Mouse (Mus musculus) adrenal gland, adult 18-20 months (tissue): Measurements from ENCODE around the gene Ssbp1. TPM values are rescaled to one million over a fixed set of nuclear protein-coding genes. Genes with fewer than 3 reads are reported as not detected.

Experiments
- DNase-seq, 2 experiments: peaks; one replicate each; pipeline ENCODE4 v3.0.0; 2021 to 2022; ENCODE audit warnings: low spot score in 2 of 2
- long read RNA-seq, 2 experiments: library from polyadenylated mRNA; stranded (forward); transcript quantifications; one replicate each; pipeline ENCODE4 v2.0.0; 2021
- total RNA-seq, 2 experiments: library from RNA; stranded (reverse); gene quantifications; 1 replicate in 1 of 2; 2 replicates in 1 of 2; pipeline ENCODE4 v1.2.3; 2021

Ssbp1 gene
- 10 to 100 TPM; 37.7 to 42.4 TPM for total RNA-seq
- long read RNA-seq, experiment 1, full-length matches to known transcripts, result 20 of 37 reads
- long read RNA-seq, experiment 1, partial matches to known transcripts, result 14 of 37 reads
- long read RNA-seq, experiment 1, other reads (novel, unspliced or antisense), result 3 of 37 reads
- long read RNA-seq, experiment 2, full-length matches to known transcripts, result 61 of 97 reads
- long read RNA-seq, experiment 2, partial matches to known transcripts, result 28 of 97 reads
- long read RNA-seq, experiment 2, other reads (novel, unspliced or antisense), result 8 of 97 reads

DNA sequence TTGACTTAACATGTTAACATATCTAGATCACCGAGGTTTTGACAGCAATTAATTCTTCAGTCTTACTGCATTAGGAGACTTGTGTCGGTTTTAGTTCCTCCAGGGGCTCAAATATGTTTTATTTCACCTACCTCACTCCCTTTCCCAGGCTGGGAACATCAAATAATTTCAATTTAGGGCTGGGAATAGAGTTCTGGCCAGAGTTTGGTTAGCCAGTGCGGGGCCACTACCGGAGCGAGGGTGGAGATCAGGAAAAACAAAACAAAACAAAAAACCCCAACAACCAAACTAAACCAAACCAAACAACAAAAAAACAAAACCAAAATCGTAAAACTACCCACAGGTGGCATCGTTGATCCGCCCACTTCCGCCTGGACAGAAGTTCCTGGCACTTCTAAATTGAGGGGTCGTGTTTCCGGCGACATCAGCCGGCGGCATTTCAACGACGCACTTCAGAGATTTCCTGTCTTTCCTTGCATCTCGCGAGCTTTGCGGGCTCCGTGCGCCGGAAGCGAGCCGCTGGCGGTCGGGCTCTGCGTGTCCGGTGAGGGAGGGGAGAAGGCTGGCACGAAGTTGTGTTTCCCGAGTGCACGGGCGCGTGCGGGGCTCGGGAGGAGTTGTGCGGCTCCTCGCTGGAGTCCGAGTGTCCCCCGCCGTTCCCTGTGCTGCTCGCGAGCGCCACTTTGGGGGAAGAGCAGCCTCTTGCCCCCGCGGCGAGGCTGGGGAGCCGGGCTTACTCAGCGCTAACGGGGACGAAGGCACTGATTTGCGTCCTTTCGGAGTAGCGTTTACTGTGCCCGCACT lies at the start of gene Ssbp1:
Gene Ssbp1 (plus strand): TSS at position 437 of the 804 bp plus-strand sequence.
- DNase-seq, result peak; percentile 84 to 89

DNA sequence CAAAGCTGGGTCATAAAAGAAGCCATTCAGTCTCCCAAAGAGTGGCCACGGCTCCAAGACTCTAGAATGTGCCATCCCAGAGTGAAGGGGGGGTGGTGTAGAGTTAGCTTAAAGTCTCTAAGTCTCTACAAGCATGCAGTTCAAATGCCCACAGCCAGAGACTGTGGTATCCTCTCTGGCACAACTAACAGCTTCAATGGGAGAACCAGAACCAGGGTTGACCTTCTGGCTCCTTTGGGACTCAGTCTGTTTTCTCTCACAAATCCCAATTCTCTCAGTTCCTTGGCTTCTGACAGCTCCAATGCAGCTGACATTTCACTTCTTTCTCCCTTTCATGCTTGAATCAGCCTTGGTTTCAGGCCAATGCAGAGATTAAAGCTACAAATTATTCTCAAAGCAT lies 48.1 kb upstream of the Ssbp1 start:
- no peak for DNase-seq

DNA sequence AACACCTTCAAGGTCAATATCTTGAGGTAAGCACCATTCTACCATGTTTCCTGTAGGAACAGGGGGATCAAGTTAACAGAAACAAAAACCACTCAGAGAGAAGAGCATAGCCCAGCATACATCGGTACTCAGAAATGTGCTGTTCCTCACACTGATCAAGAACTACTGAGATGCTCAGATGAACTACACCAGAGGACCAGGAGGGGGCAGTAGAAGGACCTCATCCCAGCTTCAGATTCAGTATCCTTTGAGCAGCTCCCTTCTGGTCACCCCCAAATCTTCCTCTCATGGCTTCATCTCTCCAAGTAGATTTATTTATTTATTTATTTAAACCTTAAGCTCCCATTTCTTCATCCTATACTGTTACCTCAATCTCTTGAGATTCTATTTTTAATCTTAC lies 47.4 kb upstream of the Ssbp1 start:
- DNase-seq, result peak; percentile 22 to 36

DNA sequence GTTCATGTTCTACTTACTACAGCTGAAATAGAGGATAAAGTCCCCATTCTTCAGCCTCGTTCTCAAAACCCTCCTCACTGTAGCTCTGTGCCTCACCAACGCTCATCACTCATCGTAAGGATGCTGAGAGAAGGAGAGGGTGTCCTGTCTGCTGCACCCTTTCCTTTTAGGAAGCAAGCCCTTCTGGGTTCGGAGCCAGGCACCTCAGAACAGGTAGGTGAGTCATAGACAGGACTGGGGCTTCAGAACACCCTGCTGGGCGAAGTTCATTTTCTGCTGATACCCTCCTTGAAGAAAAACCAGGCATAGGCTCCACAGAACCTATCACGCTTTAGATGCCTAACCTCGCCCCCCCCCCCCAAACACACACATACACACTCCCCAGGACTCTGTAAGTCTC lies 43.7 kb upstream of the Ssbp1 start:
- no peak for DNase-seq

DNA sequence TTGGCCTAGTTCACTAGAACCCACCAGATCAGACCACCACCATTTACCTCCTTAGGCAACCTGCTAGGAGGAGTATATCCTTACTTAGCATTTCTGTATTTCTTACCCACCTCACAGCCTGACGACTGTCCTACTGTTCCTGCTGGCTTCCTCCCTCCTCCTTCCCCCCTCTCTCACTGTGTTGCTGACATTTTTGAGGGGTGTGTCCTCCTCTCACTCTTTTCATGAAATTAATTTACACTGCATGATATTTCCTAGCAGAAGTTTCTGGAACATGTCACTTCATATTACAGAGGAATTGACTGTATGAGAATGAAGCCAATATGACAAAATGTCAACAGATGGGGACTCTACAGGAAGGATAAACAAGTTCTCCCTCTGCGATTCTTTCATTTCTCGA lies 42.5 kb upstream of the Ssbp1 start:
- no peak for DNase-seq

DNA sequence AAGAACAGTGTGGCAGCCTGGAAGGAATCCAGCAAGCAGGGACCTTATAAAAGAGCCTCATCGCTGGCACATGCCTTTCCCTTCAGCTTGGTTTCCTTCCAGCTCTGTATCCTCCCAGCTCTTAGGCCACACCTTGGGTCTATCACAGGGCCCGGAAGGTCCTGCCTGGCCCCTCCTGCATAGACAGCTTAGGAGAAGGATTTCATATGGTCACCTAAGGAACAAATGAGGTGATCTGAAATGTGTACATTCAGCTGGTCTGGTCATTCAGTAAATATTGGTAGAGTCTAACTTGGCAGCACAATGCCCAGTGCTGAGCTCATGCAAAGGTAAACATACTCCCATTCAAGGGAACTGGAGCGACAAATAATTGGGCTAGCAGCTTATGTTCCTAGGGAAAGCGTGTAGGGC lies 41.6 kb upstream of the Ssbp1 start:
- DNase-seq, result no peak

DNA sequence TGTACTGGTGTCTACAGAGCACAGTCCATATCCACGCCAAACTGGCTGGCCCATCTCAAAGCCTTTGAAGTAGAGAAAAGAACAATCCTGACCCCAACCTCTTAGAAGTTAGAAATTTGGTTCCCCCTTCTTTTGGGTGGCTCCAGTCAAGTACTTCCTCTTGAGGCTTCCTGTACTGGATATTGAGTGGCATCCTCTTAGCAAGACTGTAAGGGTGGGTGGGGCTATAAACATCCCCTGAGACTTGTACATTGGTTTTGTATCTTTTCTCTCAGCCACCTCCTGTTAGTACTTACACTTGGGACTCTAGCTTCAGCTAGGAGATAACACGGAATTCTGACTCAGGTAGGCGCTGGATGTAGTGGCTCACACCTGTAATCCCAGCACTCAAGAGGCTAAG lies 40.9 kb upstream of the Ssbp1 start:
- DNase-seq, result no peak

DNA sequence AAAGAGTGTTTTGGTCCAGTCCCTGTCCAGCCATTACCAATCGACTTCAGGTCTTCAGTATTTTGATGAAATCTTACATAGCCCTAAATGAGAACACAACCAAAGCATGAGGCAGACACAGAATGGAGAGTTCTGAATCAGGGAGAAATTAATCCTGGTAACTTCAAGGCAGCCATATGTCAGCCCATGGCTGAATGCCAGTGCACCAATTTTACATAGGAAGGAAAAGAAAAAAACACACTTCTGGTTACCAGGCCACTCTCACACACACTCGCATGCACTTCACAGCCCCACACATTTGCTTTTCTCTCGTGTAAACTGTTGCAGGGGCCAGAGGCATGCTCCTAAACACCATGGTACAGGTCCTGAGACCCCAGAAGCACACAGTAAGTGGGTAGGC lies 40.3 kb upstream of the Ssbp1 start:
- DNase-seq, result no peak

DNA sequence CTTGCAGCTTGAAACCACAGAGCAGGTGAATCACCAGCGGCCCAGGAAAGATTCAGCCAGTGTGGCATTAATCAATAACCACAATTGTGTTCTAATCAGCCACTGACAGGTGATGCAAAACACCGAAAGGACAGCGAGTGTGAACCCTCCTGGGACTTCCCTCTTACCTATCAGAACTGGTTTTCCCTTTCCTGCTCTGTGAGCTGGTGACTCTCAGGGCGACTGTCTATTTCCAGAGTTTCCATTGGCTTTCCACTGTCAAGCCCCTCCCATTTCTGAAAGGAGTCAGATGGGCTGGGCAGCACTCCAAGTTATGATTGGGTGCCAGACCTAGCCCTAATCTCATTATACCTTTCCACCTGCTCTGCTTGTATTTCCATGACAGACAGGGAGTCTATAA lies 39.8 kb upstream of the Ssbp1 start:
- DNase-seq, result peak in 1 of 2 experiments; percentile 13

DNA sequence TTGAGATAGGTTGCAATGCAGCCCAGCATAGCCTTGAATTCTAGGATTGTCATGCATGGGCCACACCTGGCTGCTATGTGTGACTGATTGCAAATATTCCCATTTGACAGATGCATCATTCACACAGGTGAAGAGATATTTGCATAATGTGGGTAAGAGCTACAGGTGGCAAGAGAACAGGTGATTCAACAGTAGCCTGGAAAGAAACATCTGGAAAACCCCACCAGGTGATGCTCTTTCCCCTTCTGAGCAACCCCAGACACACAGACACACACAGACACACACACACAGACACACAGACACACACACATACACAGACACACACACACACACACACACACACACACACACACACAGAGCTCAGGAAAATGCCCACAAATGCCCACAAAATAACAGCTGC lies 39.3 kb upstream of the Ssbp1 start:
- DNase-seq, result no peak

DNA sequence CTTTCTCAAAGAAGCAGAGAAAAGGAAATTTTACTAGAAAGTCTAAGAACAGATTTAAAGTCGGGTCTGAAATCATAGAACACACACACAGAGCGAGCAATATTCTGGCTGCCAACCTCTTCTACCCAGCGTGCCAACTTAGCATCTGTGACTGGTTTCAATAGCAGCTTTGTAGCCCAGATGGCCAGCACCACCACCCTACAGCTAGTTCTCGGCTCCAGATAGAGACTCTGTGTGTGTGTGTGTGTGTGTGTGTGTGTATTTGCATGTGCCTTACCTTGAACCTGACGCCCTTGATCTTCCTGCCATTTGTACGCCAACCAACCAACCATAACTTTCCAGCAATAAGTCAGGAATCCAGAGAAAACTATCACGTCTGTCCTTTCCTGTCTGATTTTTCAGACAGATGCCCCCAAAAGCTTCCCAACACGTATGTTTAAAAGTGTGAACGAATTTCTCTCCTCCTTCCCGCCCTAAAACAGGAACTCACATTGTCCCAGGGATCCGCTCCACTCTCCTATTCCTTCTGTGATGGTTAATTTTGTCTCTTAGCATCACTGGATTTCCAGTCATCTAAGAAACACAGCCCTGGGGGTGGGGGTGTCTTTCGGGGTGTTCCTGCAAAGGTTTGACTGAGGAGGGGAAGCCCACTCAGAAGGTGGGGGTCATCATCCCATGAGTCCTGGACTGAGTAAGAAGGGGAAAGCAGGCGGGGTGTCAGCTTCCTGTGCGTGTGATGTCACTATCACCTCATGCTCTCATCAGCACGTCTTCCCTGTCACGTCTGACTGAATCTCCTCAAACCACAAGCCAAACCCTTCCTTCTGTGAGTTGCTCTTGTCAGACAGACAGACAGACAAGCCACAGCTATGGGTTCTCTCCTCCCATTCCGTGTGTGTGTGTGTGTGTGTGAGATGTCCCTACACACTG lies 38.5 kb upstream of the Ssbp1 start:
- no peak for DNase-seq

DNA sequence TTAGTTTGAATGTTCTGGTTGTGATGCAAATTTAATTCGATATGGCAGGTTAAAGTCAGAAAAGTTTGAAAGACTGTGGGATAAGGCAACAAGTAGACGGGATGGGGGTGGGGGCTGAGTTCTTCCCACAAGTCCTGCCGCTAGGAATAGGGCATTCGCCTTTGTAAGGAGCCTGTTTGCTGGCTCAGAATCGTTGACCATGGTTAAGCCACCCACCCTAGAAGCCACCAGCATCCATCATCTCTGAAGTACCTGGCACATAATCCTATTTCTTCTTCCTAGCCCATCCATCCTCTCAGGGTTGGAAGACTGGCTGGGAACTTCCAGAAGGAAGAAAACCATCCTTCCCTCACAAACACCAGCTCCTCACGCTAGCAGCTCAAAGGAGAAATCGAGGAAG lies 36.5 kb upstream of the Ssbp1 start:
- no peak for DNase-seq

DNA sequence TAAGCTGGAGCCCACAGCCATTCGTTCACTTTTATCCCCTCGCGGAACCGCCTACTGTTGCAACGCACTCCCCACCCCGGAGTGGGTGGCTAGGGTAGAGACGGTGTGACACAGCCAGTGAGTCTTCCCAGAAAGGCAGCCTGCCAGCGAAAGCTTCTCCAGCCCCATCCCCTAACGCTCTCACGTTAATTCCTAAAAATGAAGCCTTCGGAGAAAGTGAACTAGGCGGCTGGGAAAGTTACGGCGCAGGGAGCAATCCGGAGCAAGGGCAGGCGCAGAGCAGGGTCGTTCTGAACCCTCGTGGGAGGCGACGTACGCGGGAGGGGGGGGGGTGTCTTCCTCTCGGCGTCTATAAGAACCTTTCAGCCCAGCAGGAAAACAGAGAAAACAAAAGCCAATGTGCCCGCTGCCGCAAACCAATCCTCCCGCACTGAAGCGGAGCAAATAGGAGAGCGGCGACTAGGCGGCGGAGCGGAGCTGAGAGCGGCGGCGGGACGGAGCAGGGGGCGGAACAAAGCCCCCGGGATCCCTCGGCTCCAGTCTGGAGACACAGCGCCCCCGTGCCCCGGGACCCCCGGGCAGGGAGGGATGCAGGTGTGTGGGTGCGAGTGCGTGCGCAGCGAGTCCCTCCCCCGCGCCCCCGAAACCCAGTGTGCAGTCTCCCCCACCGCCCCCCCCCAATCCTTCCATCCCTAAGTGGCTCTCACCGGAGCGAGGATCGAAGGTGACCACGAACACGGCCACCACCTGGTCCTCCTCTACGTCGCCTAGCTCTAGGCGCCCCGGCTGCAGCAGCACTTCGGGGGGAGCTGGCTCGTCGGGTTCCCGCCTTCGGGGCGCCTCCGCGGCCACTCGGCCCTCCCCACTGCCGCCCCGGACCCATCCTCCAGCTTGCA lies 35.8 kb upstream of the Ssbp1 start:
- DNase-seq, result peak; percentile 46 to 48

DNA sequence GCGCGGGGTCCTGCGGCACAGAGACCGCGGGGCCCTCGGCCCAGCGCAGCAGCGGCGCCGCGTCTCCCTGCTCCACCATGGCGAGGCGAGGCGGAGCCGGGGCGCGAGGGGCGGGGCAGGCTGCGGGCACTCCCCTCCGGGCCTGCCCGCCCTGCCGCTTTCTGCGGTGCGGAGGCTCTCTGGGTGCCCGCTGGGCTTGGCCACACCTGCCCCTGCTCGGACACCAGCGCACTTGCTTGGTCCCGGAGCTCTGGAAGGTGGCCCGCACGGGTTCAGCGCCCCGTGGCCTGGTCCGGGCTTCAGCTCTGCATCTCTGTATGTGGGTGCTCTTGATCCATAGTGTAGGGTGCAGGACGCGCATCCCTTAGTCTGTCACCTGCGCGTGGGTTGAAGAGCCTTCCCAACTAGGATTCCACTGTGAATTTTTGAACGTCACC lies 35.1 kb upstream of the Ssbp1 start, which contains the start of gene E330009J07Rik:
Gene E330009J07Rik (minus strand): TSS at position 89 of the 437 bp plus-strand sequence.
- peak; percentile 84 to 89 for DNase-seq

DNA sequence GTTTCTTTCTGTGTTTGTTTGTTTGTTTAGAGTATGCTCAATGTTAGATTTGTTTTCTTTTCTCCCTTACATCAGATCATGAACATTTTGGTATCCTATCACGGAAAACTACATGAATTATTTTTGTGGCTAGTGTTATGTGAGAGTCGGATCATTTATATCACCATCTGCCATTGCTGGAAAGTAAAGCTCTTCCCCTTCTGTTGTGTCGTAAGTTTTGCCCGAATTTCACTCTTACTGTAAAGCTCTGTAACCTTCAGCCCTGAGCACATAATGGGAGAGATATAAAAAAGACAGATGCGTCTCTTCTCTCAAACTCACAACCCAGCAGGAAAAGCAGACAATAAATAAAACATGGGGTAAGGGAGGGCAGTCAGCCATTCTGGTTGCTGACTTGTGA lies 32.2 kb upstream of the Ssbp1 start, which contains the start of gene Wee2:
Gene Wee2 (plus strand): TSS at position 153 of the 400 bp plus-strand sequence.
- DNase-seq, result no peak

DNA sequence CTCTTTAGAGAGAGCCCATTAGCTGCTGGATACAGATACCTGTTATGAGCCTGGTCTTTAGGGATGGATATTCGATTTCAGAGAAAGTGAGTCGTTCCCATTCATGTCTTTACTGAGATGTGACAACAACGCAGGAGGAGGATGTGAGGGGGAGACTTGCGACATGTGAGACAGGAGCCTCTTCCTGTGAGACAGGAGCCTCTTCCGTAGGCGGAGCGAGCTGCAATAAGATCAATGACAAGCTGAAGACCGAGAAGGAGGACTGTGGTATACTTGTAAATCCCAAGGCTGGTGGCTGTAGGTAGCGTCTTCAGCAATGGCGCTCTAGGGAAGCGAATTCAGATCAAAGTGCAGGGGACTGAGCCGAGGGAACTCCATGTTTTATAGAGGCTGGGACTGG lies 31.4 kb upstream of the Ssbp1 start:
- no peak for DNase-seq

DNA sequence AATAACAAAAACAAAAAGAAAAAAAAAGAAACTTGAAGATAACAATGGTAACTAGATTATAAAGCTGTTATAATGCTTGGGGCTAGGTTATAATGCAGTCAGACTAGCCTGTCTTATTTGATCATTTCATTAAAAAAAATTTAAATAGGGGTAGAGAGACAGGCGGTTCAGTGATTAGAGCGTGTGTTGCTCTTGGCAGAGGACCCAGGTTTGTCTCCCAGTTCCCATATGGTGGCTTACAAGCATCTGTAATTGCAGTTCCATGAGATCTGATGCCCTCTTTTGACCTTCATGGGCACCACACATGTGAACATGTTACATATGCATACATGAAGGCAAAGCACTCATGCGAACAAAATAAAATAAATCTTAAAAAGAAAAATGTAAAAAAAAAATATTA lies 29.9 kb upstream of the Ssbp1 start:
- no peak for DNase-seq

DNA sequence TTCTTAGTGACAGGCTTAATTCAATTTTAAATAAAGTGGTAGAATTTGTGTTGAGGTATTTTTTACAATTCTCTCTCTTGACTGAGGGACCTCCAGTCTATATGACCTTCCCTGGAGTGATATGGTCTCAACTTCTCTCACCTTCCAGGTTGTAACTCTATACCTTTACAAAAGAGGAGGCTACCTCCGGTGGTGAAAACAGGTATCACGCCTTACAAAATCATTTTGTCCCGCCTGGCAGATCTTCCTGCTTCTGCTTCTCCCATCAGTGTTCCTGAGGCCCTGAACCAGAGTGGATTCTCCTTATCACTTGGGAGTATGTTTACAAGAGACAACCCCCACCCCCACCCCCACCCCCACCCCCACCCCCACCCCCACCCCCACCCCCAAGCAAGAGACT lies 29.4 kb upstream of the Ssbp1 start:
- DNase-seq, result no peak

DNA sequence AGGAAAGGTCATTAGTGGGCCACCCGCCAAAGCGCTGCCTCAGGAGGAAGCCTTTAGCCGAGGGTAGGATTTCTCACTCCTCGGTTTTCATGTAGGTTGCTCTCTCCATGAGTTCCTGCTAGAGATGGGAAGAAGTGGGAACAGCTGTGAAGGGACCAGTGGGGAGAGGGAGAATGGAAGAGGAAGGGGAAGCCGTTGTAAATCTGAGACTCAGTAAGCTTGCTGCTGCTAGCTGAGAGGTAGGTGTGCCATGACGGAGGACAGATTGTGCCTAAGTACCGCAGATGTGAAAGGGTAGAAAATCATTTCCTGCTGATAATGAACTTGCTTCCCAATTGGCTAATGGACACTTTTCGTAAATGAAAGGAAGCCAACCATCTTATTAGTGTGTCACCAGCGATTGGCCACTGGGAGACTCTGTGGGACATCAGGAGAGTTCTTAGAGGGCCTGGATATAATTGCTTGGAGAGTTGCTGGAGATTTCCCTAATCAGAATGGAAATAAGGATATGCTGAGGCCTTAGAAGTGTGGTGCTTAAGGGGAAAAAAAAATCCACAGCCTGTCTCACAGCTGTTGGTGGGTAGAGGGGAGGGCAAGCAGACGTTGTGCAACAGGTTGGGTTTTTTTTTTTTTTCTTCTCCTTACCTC lies 27.7 kb upstream of the Ssbp1 start:
- no peak for DNase-seq

DNA sequence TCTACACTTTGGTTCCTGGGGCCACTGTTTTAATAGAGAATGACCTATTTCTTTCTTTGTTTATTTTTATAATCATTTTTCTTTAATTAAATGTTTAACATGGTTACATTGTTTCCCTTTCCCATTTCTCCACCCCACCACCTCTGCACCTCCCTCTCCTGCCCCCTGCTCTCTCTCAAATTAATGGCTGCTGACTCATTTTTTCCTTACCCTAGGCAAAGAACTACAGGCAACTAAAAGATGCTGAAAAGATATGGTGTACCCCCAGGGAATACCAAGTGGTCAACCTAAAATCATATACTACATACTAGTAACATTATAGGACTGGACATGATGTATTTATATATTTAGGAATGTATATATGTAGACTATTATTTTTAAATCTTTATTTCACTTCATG lies 22.5 kb upstream of the Ssbp1 start:
- DNase-seq, result no peak
